Mouse (Mus musculus) megakaryocyte progenitor cell, adult 5-6 weeks (primary cell): ENCODE measurements around the gene Mff. TPM values are rescaled to one million over a fixed set of nuclear protein-coding genes. Genes with fewer than 3 reads are reported as not detected.

ENCODE experiments used
- total RNA-seq, 2 experiments: library from RNA; stranded (forward) in 1 of 2; stranded (reverse) in 1 of 2; fragments of 157-497, 149-512 nt in 1 of 2; fragments of 200-1000 nt in 1 of 2; gene quantifications; 2 replicates each; pipeline versions ENCODE4 v1.2.3 to v1.2.4; 2015 to 2017

Mff gene
- total RNA-seq, 2 experiments from 2014 or later: 65.0 to 118 TPM

Other genes with a start within 250 kb of the Mff start
- gene Col4a4, start 138.0 kb upstream of the Mff start, total RNA-seq (2015): not detected in 2 replicates
- gene Col4a4, start 138.0 kb upstream of the Mff start, total RNA-seq (2017): 0.03 and 0.04 TPM in 2 replicates
- gene Col4a3, start 138.0 kb upstream of the Mff start, total RNA-seq (2015): not detected in 2 replicates
- gene Col4a3, start 138.0 kb upstream of the Mff start, total RNA-seq (2017): not detected in 2 replicates
- gene Tm4sf20, start 43.6 kb downstream of the Mff start, total RNA-seq (2015): not detected in 2 replicates
- not detected in 2 replicates for gene Tm4sf20, start 43.6 kb downstream of the Mff start, total RNA-seq (2017)
- not detected in 2 replicates for gene Gm47791, start 46.4 kb downstream of the Mff start, total RNA-seq (2015)
- not detected in 2 replicates for gene Gm47791, start 46.4 kb downstream of the Mff start, total RNA-seq (2017)
- 43.1 and 48.3 TPM in 2 replicates for gene Agfg1, start 114.6 kb downstream of the Mff start, total RNA-seq (2015)
- 31.5 and 36.2 TPM in 2 replicates for gene Agfg1, start 114.6 kb downstream of the Mff start, total RNA-seq (2017)
- gene A030005L19Rik, start 188.4 kb downstream of the Mff start, total RNA-seq (2015): not detected in 2 replicates
- gene A030005L19Rik, start 188.4 kb downstream of the Mff start, total RNA-seq (2017): not detected in 2 replicates
- gene A030014E15Rik, start 200.0 kb downstream of the Mff start, total RNA-seq (2015): 0.17 TPM in 1 of 2 replicates, not detected in the other
- not detected in 2 replicates for gene A030014E15Rik, start 200.0 kb downstream of the Mff start, total RNA-seq (2017)
- gene Gm6217, start 206.5 kb downstream of the Mff start, total RNA-seq (2015): not detected in 2 replicates
- not detected in 2 replicates for gene Gm6217, start 206.5 kb downstream of the Mff start, total RNA-seq (2017)
- gene A030003K21Rik, start 218.5 kb downstream of the Mff start, total RNA-seq (2015): not detected in 2 replicates
- not detected in 2 replicates for gene A030003K21Rik, start 218.5 kb downstream of the Mff start, total RNA-seq (2017)
- gene Gm7544, start 231.1 kb downstream of the Mff start, total RNA-seq (2015): not detected in 2 replicates
- gene Gm7544, start 231.1 kb downstream of the Mff start, total RNA-seq (2017): not detected in 2 replicates
- not detected in 2 replicates for gene Gm47955, start 235.4 kb downstream of the Mff start, total RNA-seq (2015)
- not detected in 2 replicates for gene Gm47955, start 235.4 kb downstream of the Mff start, total RNA-seq (2017)